Mouse (Mus musculus) urinary bladder, postnatal 25 days (tissue): ENCODE measurements around the gene Socs1.

ENCODE experiments used
- DNase-seq: peaks from one replicate; pipeline ENCODE4 v3.0.0; 2022; ENCODE audit warnings: low spot score

Socs1 gene

DNA sequence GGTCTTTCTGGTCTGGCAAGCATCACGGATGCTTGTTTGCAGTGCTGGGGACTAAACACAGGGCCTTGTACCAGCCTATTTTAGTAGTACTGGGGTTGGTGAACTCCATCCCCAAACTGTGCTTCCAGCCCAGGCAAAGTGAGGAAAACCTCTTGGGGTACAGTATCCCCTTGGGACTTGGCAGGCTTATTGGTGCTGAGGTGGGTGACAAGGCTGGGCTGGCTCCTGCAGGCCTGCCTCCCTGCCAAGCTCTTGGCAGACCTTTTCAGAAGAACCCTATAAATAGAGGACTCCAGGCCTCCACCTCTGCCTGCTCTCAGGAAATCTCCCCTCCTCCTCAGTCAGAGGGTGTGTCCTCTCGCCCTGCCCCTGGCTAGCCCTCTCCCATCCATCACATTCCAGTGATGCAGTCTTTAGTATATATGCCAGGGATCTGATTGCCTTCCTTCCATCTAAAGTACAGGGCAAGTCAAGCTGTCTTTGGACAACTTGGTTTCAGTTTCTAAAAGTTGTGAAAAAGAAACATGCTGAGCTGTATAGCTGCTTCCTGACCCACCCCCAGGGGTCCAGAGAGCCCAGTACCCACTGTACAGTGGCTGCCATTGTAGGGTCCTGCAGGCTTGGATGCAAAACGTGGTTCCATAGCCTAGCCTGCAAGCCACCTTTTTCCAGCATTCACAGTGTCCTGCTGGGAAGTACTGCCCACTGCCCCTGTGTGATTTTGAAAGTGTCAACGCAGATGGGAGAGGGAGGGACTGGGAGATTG, 1.6 kb upstream of the Socs1 start:
- DNase-seq = no peak

DNA sequence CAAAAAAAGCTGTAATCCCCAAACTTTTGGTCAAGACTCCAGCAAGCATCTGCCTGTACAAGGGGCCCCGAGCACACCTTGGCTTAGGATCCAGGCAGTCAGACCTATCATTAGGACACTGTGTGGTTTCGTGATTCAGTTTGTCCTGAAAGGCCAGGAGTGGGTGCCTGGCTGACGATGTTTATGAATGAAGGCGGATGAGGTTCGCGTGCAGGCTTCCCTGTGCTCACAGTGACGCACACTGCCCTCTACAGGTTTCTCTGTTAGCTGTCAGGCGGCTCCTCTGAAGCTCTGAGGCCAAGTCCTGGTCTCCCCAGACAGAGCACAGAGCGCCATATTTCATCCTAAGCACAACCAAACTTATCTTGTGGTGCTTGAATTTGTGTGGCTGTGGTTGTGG, 952 bp upstream of the Socs1 start:
- peak; percentile 65 for DNase-seq

DNA sequence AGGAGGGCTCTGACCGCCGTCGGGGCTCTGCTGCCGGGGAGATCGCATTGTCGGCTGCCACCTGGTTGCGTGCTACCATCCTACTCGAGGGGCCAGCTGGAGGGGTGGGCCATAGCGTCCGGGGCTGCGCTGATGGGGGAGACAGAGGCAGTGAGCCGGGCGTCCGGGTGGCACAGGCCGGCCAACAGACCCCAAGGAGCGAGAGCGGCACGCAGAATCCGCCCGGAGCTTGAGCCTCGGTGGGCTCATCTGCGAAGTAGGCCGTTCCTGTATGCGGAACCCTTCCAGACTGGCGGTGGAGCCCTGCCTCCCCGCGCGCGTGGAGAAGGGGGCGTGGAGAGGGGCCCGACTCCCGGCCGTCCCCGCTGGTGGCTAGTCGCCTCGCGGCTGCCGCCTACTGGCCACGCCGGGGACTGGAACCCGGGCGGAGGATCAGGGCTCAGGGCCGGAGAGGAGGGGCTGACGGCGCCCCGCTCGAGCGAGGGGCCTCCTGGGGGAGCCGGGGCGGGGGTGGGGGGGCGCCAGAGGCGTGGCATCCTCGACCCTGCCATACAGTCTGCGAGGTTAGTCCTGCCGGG, 454 bp downstream of the Socs1 start:
- DNase-seq = peak; percentile 94

DNA sequence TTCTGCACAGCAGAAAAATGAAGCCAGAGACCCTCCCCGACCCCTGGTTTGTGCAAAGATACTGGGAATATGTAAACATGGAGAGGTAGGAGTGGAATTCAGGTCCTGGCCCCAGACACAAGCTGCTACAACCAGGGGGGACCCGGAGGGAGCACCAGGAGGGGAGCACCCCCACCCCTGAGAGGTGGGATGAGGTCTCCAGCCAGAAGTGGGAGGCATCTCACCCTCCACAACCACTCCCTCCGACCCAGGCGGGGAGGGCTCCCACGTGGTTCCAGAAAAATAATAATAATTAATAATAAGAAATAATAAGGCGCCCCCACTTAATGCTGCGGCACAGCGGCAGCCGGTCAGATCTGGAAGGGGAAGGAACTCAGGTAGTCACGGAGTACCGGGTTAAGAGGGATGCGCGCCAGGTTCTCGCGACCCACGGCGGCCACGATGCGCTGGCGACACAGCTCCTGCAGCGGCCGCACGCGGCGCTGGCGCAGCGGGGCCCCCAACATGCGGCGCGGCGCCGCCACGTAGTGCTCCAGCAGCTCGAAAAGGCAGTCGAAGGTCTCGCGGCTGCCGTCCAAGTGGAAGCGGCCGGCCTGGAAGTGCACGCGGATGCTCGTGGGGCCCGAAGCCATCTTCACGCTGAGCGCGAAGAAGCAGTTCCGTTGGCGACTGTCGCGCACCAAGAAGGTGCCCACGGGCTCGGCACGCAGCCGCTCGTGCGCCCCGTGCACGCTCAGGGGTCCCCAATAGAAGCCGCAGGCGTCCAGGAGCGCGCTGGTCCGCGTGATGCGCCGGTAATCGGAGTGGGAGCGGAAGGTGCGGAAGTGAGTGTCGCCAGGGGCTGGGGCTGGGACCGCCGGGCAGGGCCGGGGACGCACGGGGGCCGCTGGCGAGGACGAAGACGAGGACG, 1.2 kb downstream of the Socs1 start:
- peak; percentile 38 for DNase-seq

DNA sequence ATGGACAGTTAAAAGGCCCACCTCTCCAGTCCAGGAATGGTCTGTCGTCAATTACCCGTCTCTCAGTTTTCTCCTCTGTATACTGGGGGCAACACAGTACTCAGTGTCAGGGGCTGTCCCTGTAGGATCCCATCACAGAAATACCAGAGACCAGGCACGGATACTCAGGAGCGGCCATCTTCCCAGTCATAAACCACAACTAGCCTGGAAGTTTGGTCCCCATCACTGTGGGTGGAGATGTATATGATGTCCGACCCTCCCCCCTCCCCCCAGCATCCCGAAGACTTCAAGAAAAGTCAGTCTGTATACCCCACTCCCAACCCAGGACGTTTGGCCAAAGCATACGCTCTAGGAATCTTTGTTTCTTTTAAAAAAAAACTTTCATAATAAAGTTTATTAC, 1.9 kb downstream of the Socs1 start:
- DNase-seq = no peak

DNA sequence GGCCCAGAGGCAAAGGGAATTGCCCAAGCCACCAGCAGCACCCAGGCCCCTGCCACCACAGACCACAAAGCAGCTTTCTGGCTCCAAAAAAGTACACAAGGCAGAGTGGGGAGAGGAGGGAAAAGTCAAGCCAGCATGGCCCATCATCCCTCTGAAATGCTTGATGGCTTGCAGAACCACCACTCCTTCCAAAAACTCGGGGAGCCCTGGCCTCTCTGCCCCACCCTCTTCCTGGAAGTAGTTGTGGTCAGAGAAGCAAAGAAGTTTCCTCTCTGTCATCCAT, 2.2 kb downstream of the Socs1 start:
- no peak for DNase-seq

DNA sequence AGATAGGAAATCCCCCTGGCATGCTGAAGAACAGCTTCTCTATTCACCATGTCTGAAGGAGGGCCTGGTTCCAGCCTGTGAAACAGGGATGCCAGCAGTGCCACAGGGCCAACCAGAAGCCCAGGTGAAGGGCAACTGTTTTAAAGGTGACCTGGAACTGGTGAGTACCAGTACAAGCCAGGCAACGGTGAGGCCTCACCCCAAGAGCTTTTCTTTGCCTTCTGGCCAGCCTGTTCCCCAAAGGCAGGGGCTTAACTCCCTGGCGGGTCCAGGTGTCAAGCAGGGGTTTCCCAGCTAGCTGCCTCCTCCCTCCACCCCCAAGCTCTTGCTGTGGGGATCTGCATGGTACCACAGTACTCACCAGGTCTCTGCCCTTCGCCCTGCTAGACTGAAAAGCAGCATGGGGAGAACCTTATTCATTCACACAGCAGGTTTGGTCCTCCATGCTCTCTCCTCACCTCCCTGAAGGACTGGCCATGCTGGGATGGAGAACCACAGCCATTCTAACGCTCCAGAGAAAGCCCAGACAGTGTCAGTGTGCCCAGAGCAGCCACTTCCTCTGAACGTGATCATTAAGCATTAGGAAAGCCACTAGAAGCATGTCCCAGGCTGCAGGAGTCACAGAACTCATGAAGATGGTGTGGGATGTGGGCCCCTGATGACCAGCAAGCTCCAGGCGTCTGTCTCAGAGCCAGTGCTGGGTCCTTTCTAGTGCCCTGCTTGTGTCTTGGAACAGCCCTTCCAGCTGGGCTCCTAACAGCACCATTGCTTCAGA, 2.8 kb downstream of the Socs1 start:
- DNase-seq = no peak

DNA sequence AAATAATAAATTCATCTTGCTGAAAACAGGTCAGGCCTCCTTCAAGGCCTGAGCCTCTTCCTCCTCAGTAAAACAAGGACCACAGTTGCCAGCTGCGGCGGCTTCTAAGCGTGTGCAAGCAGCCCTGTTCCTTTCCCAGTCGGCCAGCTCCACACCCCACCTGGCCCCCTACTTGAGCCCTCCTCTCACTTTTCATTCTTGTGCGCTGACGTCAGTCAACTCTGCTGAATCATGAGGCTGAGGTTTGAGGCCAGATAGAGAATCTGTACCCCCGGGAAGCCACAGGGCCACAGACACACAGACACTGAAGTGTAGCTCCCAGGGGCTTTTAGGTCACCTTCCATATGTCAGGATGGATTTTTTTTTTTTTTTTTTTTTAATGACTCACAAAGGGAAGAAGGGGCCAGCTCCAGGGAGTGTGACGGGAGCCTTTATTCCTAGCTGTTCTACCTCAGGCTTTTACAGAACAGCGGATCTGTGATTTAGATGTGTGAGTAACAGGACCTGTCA, 3.4 kb downstream of the Socs1 start:
- no peak for DNase-seq

DNA sequence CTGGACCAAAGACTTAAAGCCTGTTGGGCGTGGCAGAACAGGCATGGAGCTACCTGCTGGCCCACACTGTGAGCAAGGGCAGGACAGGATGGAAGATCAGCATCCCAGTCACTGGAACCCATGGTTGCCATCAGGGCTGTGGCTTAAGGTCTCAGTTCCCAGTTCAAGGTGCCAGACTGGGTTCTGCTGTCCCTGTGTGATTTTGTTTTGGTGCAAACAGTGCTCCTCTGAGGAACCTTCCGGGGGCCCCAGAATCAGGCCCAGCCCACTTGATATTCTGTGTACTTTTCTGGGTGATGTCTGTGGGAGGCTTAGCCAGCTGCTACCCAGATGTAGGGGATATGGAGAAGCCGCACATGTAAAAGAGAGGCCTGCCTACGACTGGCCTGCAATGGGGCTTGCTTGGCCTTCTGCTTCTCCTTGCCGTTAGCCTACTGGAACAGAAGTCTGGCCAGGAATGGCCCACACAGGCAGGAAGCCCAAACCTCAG, 4.7 kb downstream of the Socs1 start:
- DNase-seq = no peak

DNA sequence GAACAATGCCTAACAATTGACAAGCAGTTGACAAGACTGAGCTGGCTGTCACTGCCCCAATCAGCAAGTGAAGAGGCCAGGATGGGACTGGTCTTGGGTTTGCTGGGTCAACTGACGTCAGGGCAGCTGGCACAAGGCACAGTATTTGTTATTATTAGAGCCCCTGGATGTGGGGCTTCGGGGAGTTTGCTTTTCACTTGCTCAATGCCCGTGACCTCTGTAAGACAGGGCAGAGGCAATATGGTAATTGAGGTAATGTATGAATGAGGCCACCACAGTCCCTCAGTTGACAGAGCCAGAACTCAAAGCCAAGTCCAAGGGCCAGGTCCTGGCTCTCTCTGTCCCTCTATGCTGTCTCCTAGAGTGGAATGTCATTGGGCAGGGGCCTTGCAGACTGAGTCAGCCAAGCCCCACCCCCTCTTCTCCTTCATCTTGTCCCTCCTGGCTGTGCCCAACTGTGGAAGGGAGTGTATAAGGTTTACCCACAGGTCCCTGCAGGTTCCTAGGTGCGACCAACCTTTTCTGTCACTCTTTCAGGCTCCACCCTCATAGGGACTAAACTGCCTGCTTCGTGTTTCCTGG, 7.7 kb downstream of the Socs1 start:
- no peak for DNase-seq

DNA sequence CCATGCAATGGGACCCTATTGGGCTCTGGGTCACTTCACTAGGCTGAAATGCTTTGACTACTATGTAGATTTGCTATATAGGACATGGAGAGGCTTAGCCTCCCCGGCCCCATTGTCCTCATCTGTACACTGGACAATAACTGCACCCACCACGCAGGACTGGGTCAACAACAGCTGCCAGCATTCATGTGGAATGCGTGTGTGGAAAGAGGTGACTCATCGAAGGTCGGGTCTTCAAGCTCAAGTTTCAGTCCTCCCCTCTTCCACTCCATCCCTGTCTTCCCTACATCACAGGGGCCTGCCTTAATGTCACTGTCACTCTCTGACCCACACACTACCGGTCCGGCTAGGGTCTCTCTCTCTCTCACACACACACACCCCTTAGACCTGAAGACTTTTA, 9.0 kb downstream of the Socs1 start:
- no peak for DNase-seq

DNA sequence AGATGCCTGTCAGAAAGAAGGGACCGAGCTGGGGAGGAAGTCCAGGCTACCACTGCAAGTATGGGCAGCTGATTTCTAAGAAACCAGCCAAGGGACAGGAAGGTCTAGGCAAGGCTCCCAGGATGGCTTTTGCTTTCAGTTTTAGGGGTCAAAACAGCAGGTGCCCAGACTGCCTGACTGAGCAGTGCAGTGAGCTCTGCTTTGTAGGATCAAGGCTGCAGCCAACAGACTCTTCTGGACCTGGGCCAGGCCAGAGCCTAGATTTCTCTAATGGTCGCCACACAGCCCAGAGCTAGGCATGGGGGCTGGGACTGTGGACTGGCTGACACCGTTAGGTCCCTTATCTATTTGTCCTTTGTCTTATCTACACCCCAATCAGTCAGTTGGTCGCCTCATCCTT, 10.6 kb downstream of the Socs1 start:
- DNase-seq = no peak

DNA sequence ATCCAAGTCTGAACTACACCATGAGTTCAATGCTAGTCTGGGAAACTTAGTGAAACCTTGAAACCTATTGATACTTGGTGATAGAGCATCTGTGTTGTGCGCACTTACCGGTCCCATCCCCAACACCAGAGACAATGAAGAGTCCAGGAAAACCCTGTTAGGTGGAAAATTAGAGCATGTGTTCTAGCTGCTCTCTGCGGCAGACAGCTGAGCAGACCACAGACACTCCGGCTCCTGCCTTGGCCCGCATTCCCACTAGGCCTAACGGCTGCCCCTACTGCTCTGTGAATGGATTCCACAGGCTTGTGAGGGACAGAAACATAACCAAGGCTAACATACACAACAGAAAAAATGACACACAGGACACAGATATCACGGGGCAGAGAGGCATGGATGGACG, 11.8 kb downstream of the Socs1 start:
- no peak for DNase-seq

DNA sequence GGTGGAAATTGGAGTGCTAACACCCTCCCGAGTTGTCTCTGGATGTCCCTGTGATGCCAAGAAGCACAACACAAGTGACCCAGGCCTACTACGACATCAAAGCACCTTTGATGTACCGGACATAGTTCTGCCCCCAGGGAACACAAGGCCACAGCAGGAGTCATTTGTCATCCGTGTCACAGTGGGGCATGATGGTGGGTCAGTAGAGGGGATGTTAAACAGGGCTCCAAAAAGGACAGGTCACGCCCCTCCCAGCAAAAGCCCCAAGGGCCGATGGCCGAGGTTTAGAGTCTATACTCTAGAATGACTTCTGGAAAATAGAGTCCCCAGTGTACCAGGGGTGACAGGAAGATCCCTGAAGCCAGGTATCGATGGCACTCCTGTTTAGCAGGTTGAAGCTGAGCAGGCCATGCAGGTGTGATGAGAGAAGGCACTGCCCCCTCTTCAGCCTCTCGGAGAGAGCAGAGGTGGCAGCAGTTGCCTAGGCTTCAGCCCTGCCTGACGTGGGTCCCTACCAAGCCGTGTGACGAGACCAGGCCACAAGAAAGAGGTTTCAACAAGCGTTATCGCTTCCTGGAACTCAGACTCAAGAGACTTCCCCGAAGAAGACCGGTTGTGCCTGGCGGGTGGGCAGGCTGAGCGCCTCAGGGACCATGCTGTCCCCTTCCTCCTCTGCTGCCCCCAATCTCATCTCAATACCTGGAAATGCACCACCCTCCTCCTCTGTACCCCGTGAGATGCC, 13.4 kb downstream of the Socs1 start:
- DNase-seq = no peak

DNA sequence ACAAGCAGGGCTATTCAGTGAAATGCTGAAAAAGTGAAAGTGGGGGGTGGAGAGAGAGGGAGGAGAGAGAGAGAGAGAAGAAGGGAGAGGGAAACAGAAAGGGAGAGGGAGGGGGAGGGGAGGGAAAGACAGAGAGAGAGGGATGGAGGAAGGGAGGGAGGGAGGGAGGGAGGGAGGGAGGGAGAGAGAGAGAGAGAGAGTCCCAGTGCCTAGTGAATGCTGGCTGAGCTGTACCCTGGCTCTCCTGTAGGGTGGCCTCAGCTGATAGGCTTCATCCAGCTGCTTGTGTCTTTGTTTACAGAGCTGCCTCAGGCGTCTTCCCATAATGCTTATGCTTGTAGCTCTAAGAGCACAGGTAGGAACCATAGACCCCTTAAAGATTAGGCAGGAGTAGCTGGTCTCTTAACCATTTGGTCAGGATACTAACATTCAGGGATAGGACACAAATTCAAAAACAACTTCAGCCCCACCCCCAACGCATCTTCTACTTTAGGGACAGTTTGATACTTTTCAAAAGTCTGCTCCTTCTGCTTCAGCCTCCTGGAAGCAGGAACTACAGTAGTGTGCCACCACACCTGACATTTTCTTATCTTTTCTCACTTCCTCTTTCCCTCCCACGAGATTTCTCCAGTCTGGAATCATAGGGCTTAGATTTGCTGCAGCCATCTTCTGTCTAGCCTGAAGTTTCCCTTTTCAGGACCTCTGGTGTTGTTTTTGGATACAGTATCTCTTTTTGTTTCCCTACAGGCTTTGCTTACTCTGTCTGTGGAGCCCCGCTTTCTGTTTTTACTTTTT, 14.6 kb downstream of the Socs1 start:
- no peak for DNase-seq

DNA sequence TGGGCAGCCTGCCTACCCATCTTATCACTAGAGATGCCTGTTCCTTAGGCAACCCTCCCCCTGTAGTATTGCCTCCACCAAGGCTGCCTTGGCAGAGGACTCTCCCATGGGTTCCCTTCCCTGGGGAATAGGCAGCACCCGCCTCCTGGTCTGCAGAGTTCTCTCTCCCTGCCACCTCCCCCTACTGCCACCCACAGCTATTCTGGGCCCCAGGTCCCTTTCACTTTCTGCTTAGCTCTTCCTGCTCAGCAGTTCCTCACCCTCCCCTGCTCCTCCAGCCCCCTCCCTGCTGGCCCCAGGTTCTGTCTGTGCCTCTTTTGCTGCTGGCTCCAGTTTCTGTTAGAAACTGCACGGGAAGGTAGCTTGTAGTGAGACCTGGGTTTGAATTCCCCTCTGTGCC, 15.7 kb downstream of the Socs1 start:
- no peak for DNase-seq

DNA sequence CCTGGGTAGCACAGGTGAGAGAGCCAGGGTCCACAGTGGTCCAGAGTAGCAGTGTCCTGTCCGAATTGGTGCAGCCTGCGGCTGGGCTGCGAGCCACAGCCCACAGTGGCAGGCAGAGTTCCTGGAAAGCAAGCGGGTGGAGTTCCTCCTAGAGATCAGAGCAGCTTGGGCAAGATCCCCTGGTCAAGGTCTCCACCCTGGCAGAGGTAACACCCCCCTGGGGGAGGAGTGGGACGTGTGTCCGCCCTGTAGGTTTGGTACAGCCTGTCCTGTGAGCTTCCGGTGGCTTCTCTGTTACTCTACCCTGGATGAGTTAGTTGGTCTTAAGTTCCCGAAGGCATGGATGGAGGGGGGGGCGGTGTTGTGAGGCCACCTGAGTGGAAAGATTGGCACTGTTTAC, 16.5 kb downstream of the Socs1 start:
- DNase-seq = no peak

DNA sequence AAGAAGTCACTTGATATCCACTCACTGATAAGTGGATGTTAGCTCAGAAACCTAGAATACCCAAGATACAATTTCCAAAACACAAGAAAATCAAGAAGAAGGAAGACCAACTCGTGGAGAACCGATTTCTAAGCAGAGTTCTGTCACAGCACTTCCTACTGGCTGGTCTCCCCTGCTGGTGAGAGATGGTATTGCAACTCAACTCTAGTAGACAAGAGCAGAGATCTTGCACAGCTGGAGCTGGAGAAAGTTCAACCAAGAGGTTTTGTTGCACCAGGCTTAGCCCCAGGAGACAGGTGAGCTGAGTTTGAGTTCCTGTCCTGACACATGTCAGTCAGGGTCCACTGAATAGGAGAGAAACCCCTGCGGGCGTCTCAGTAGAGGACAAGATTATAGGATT, 18.2 kb downstream of the Socs1 start:
- DNase-seq = peak; percentile 75

DNA sequence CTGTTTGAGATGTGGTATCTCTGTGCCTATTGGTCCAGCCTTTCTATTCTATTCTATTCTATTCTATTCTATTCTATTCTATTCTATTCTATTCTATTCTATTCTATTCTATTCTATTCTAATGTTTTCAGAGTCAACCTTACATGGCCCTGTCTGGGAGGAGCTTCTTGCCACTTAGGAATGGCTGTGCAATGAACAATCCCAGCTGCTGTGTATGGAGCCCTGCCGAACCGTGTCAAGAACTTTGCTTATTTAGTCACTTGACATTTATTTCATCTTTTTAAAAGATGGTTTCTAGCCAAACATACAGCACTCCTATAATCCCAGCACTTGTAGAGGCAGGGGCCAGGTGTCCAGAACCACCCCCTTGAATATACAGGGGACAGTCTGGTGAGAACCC, 21.0 kb downstream of the Socs1 start:
- DNase-seq = no peak
